Mouse (Mus musculus) layer of hippocampus, adult 18-20 months (tissue): ENCODE data around the gene Arfgef2. TPM values are rescaled to one million over a fixed set of nuclear protein-coding genes. Genes with fewer than 3 reads are reported as not detected.

ENCODE experiments used
- DNase-seq, 2 experiments: peaks; one replicate each; pipeline ENCODE4 v3.0.0; 2022; ENCODE audit warnings: low spot score in 2 of 2
- long read RNA-seq: library from polyadenylated mRNA; stranded (forward); transcript quantifications from one replicate; pipeline ENCODE4 v2.0.0, GENCODE M21; 2021
- total RNA-seq, 2 experiments: library from RNA; stranded (reverse); gene quantifications; 2 replicates each; pipeline ENCODE4 v1.2.3; 2021

Arfgef2 gene
- 10 to 100 TPM; 59.4 to 59.5 TPM for total RNA-seq
- long read RNA-seq, full-length matches to known transcripts = 19 of 44 reads
- long read RNA-seq, partial matches to known transcripts = 6 of 44 reads
- long read RNA-seq, other reads (novel, unspliced or antisense) = 19 of 44 reads

GRCm38 (mm10) chr2:166805250-166806172 is at the start of gene Arfgef2:
Gene Arfgef2 (plus strand): TSS chr2:166805588.
- peak; percentile 81 to 88 for DNase-seq

GRCm38 (mm10) chr2:166757969-166758368 is 47.4 kb upstream of the Arfgef2 start:
- DNase-seq = no peak

- no peak for DNase-seq
Measured at GRCm38 (mm10) chr2:166764051-166764450, 41.3 kb upstream of the Arfgef2 start.

GRCm38 (mm10) chr2:166767591-166767990 is 37.8 kb upstream of the Arfgef2 start:
- DNase-seq = no peak

DNA sequence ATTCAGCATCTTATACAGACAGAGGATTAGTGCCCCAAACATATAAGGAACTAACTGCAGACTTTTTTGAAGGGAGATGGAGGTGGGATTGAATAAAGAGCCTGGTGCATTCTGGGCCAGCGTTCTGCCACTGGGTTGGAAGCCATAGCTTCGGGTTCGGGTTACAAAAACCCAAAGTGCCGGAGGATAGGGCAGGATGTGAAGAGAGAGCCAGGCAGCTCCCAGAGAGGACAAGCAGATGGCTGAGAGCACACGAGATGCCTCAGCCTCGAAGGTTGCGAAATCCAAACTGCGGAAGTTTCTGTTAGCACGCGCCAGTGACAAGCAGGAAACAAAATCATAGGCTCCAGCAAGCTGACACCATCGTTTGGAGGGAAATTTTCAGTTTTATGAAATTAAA is 34.0 kb upstream of the Arfgef2 start:
- DNase-seq = no peak

DNA sequence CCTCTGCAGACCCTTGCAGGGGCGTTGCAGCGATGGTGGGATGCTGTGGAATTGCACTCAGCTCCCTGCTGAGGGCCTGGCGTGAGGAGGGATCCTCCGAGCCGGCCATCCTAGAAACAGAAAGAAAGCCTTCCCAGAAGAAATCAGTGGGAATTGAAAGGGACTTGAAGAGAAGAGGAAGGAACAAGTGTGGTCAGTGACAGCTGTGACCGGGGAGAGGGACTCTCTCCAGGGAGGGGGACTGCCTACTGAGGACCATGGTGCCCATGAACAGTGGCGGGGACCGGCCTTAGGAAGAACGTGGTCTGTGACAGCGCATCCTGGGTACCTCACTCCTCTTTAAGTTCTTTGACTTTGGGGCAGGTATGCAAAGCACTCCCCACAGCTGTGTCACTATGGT is 31.8 kb upstream of the Arfgef2 start:
- DNase-seq = no peak

- no peak for DNase-seq
Measured at GRCm38 (mm10) chr2:166774275-166774674, 31.1 kb upstream of the Arfgef2 start.

- no peak for DNase-seq
Measured at GRCm38 (mm10) chr2:166775357-166775893, 30.0 kb upstream of the Arfgef2 start.

- no peak for DNase-seq
Measured at GRCm38 (mm10) chr2:166776272-166776671, 29.1 kb upstream of the Arfgef2 start.

DNA sequence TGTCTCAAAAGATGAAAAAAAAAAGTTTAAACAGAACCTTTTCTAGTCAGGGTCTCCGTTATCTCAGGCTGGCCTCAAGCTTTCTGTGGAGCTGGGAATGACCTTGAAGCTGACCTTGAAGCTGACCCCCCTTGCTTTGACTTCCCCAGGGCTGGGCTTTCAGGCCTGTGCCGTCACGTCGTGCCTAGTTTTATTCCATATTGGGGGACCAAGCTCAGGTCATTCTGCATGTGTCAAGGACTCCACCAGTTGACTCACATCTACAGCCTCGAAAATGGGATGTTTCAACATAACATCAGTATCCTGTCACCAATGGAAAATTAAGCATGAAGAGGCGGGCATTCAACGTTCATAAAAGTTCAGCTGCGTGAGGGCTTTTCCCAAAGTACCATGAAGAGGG is 25.4 kb upstream of the Arfgef2 start:
- DNase-seq = no peak

DNA sequence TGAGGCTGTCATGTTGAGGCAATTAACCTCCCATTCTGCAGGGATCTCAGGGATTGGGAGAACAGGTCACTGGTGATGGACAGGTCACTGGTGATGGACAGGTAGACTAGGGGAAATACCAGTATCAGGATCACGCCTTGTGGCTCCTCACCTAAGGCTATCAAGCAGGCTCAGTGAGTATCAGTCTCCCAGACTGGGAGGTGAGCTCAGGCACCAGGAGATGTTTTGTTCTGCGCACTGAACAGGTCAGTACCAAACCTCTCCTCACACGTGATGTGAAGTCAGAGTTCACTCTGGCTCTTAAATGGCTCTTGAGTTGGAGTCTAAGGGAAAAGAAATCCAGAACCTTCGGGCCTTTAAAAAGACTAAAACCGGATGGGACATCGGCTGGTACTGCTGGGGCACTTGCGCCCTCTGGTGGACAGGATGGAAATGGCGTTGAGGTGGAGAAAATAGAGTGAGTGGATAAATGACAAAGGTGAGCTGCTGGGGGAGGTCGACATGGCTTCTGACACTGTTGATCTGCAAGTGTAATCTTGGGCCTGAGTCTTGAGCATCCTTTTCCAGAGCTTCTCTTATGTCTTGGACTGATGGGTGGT is 24.3 kb upstream of the Arfgef2 start:
- peak in 1 of 2 experiments; percentile 87 for DNase-seq

- no peak for DNase-seq
Measured at GRCm38 (mm10) chr2:166784376-166784775, 21.0 kb upstream of the Arfgef2 start.

- peak; percentile 87 to 98 for DNase-seq
Measured at GRCm38 (mm10) chr2:166786353-166787004, 18.9 kb upstream of the Arfgef2 start.

DNA sequence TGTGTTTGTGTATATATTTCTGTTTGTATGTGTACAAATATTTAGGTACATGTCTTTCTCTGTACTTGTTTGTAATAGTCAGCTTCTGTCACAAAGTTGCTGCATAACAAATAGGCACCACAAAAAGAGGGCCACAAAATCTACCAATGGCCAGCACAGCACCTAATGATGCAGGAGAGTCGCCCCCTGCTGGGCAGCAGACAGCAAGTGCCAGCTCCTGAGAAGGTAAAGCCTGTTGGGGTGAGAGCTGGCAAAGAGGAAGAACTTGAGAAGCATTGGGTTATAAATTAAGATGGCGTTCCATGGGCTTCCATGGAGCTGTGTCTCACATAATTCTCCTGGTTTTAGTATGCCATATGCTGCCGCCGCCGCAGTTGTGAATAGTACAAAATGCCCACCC is 13.7 kb upstream of the Arfgef2 start:
- no peak for DNase-seq

GRCm38 (mm10) chr2:166792355-166792754 is 13.0 kb upstream of the Arfgef2 start, which contains the start of gene Trp53rkb:
Gene Trp53rkb (plus strand): TSS chr2:166792531.
- no peak for DNase-seq

- peak; percentile 79 to 86 for DNase-seq
Measured at GRCm38 (mm10) chr2:166793542-166794214, 11.7 kb upstream of the Arfgef2 start.

DNA sequence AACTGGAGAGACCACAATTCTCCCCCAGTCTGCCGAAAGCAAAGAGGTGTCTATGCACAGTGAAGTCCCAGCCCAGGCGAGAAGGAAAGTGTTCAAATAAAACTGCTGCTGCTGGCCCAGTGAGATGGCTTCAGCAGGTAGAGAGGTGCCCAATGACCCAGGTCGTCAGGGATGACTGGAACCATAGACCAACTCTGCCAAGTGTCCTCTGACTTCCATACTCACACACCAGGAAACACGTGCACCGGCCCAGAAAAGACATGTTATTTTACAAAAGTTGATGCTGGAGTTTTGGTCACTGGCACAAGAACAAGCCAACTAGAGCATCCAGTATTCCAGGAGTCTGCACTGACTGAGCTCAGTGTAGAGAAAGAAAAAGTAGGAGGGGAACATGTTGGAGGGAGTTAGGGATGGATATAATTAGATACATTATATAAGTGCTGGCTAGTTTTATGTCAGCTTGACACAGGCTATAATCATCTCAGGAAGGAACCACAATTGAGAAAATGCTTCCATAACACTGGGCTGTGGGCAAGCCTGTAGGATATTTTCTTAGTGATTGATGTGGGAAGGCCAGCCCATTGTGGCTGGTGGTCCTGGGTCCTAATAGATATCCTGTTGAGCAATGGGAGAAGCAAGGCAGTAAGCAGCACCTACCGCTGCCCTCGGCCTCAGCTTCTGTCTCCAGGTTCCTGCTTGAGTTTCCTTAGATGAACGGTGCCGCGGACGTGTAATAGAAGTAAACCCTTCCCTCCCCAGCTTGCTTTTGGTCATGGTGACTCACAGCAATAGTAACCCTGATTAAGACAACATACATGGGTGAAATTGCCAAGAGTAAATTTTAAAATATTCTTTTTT is 5.5 kb upstream of the Arfgef2 start:
- no peak for DNase-seq

DNA sequence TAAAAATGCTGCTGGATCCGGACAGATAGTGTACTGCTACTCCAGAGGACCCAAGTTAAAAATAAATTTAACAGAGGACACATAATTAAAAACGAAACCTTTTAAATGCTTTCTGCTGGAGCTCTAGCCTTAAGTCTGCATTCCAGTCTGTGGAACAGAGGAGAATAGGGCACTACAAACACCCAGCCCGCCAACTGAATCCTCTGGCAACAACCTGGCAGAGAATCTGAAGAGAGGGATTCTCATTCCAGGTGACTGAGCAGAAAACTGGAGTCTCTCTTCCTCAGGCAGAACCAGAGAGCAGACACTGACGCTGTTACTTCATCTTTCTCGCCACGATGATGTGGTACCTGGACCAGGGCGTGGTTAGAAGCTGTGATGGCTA is 4.9 kb upstream of the Arfgef2 start:
- no peak for DNase-seq

DNA sequence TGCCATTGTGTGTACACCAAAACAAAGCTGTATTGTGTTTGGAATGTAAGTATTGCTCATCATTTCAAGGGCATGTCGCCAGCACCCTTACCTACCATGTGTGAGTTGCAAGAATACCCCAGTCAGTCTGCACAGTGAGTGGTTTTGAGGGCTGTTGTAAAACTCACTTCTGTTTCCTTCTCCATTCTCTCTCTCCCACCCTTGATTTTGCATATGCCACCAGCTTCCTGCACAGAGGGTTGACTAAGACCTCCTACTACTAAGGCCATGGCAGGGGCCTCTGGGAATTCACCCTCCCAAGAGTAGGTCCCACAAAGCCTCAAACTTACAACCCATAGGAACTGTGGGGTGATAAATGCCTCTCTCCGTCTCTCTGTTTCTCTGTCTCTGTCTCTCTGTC is 4.0 kb upstream of the Arfgef2 start:
- no peak for DNase-seq

- DNase-seq = no peak
Measured at GRCm38 (mm10) chr2:166803298-166803697, 2.1 kb upstream of the Arfgef2 start.
